ENCODE assay signal across 25 mouse cellular contexts in genomic region chr1:66230345-66230744, GRCm38 (mm10). TPM values are rescaled to one million over a fixed set of nuclear protein-coding genes. Genes with fewer than 3 reads are reported as not detected.
A peak's percentile ranks its signal among the peaks of the same experiment; 100 is the strongest.
DNase-seq lines count a peak whose midpoint lies in the region; ATAC-seq lines count a peak whose summit lies in the region.
"Had no signal": no experiment of that assay in that cellular context is flagged by ENCODE, and none has a peak within 500 bp of the region (broad histone marks: within the 10 kb centered on the region; RNA-seq: fewer than 3 reads in every experiment).

No protein-coding gene starts in this region.

- intact Hi-C loops in heart, postnatal 36 days (cut with DNase I): no loop called here

- ATAC-seq in common myeloid progenitor, adult 5-6 weeks (replicated peaks; ENCODE audit: low read depth, poor library complexity, severe bottlenecking): peak; percentile 50; the same call in 1 of the 2 replicates
- peak; percentile 51; the same call in 1 of the 2 replicates for ATAC-seq in megakaryocyte, adult 5-6 weeks (ENCODE audit: poor library complexity, severe bottlenecking)
- ATAC-seq: activated CD4-positive, CD25-positive, alpha-beta regulatory T cell, adult 4 months; CD4-positive, CD25-positive, alpha-beta regulatory T cell, adult 4 months; forebrain, embryonic 13.5 days; forebrain, embryonic 15.5 days; forebrain, postnatal 0 days; Patski had no signal

- no peaks in the 10 kb centered on the region for H3K27me3 ChIP-seq in splenic B cell, adult 2 months (ENCODE audit: control insufficient read depth, insufficient read depth, low read length, poor library complexity, severe bottlenecking)
- H3K27me3 ChIP-seq: CH12.LX; embryonic facial prominence, embryonic 12.5 days; forebrain, embryonic 13.5 days; forebrain, embryonic 15.5 days; Patski had no signal

- H3K36me3 ChIP-seq in splenic B cell, adult 2 months (ENCODE audit: control insufficient read depth, insufficient read depth, low read length, poor library complexity, severe bottlenecking): no peaks in the 10 kb centered on the region
- H3K36me3 ChIP-seq: embryonic facial prominence, embryonic 10.5 days; embryonic facial prominence, embryonic 12.5 days; forebrain, embryonic 15.5 days; G1E had no signal

- DNase-seq in splenic B cell, adult 2 months (ENCODE audit: low read depth, low spot score): peak; percentile 7
- DNase-seq in heart, postnatal 36 days: no peak
- DNase-seq in neural tube, embryonic 10.5 days (ENCODE audit: extremely low spot score, low spot score): no peak
- no peak for DNase-seq in adrenal gland, adult 8-10 months
- DNase-seq: adrenal gland, postnatal 10 days; adrenal gland, postnatal 25 days; B cell, adult 2 months; cerebellum, adult 11 months; cerebellum, adult 18-20 months; cerebellum, adult 8-10 months; cerebellum, adult 9-11 months; cerebellum, postnatal 14 days; cerebellum, postnatal 36 days; forebrain, postnatal 0 days had no signal

RNA-seq across cellular contexts. Expression of gene Map2, which starts 55.3 kb away (rescaled TPM):
- 0.73 TPM in 1 of 2 replicates, not detected in the other for total RNA-seq in common myeloid progenitor, adult 5-6 weeks (2017)
- 0.07 TPM in 1 of 2 replicates, not detected in the other for total RNA-seq in megakaryocyte, adult 5-6 weeks (2015)
- total RNA-seq in megakaryocyte, adult 5-6 weeks (2017): not detected in 2 replicates
- total RNA-seq in heart, postnatal 36 days (2021): 1 to 10 TPM; 3.0 to 3.6 TPM
- 10 to 100 TPM; 23.9 to 44.2 (median 34.4) TPM for total RNA-seq in adrenal gland, adult 8-10 months (2022)

Comparison
In these comparisons a context has a peak if more than half of its experiments do, and no peak if none do; other contexts are left out.
1. RNA of gene Map2, which starts 55.3 kb away (total RNA-seq): 23.9 to 44.2 TPM in adrenal gland, adult 8-10 months; 3.0 to 3.6 TPM in heart, postnatal 36 days, 0.07 TPM in megakaryocyte, adult 5-6 weeks and 0.73 TPM in common myeloid progenitor, adult 5-6 weeks; every median in the first group is over 4 times any median in the second.